In genomic region chrX:99574441-99575103, GRCm38 (mm10) we compare ENCODE assay signal across 8 mouse cellular contexts.
DNase-seq lines count a peak whose midpoint lies in the region; ATAC-seq and TF ChIP-seq lines count a peak whose summit lies in the region.

No protein-coding gene starts in this region.

- TF ChIP-seq POLR2A in thymus, adult 2 months (IDR thresholded peaks at IDR 0.05; ENCODE audit: control insufficient read depth, extremely low read depth, insufficient read depth, low read length, poor library complexity), result no peak

- no peak; the same call in 1 of the 2 replicates for ATAC-seq in liver, embryonic 11.5 days (replicated peaks; ENCODE audit: low FRiP score)
- ATAC-seq in midbrain, embryonic 15.5 days (replicated peaks), result peak; percentile 72

- no peak overlapping the region; the same call in 1 of the 2 replicates for H3K9ac ChIP-seq in liver, embryonic 11.5 days (ENCODE audit: low read depth, low read length)
- H3K9ac ChIP-seq in midbrain, embryonic 15.5 days, result no peak overlapping the region; the same call in 1 of the 2 replicates

- H3K9me3 ChIP-seq in liver, embryonic 11.5 days (ENCODE audit: control insufficient read depth, low read length), result no peaks in the 10 kb centered on the region
- H3K9me3 ChIP-seq in midbrain, embryonic 15.5 days, result no peaks in the 10 kb centered on the region

- H3K36me3 ChIP-seq in liver, embryonic 11.5 days (ENCODE audit: control insufficient read depth, insufficient read depth, low read length), result no peaks in the 10 kb centered on the region
- H3K36me3 ChIP-seq in midbrain, embryonic 15.5 days (replicated peaks), result no peaks in the 10 kb centered on the region
- H3K36me3 ChIP-seq in thymus, adult 2 months (ENCODE audit: control insufficient read depth, insufficient read depth, low read length), result no peaks in the 10 kb centered on the region

- DNase-seq in left cerebral cortex, adult 18-20 months (ENCODE audit: low spot score in 2 of 2), result peak; percentile 40 to 45
- no peak for DNase-seq in left cerebral cortex, adult 8-10 months (ENCODE audit: low spot score in 2 of 2)
- peak; percentile 77 to 86 for DNase-seq in cerebellum, postnatal 14 days
- DNase-seq in heart, adult 18-20 months, result peak; percentile 22 to 71
- peak; percentile 35 for DNase-seq in kidney, adult 11 months
- DNase-seq in liver, embryonic 11.5 days (ENCODE audit: low spot score), result peak; percentile 45
- DNase-seq in thymus, adult 2 months, result peak; percentile 54

- no peaks in the 10 kb centered on the region for H3K4me1 ChIP-seq in liver, embryonic 11.5 days (replicated peaks; ENCODE audit: control insufficient read depth, insufficient read depth, low read length)
- H3K4me1 ChIP-seq in midbrain, embryonic 15.5 days, result no peaks in the 10 kb centered on the region; the same call in 1 of the 2 replicates
- peaks cover 4% of the 10 kb centered on the region for H3K4me1 ChIP-seq in thymus, adult 2 months (replicated peaks; ENCODE audit: control insufficient read depth, insufficient read depth, low read length)

- WGBS in liver, embryonic 11.5 days, result 30% methylated on average over 17 of the region's 18 CpGs
- 41% methylated on average over 18 of the region's 18 CpGs for WGBS in midbrain, embryonic 15.5 days
- 13% methylated on average over 17 of the region's 18 CpGs for WGBS in thymus, adult 2 months

- peak overlapping the region; percentile 57 for H3K4me2 ChIP-seq in liver, embryonic 11.5 days
- peak overlapping the region; percentile 47 for H3K4me2 ChIP-seq in midbrain, embryonic 15.5 days

- H3K4me3 ChIP-seq in liver, embryonic 11.5 days (ENCODE audit: low read depth, low read length), result peak overlapping the region; percentile 28
- H3K4me3 ChIP-seq in midbrain, embryonic 15.5 days, result peak overlapping the region; percentile 13; the same call in 1 of the 2 replicates
- peak overlapping the region; percentile 35 for H3K4me3 ChIP-seq in thymus, adult 2 months (ENCODE audit: control insufficient read depth, insufficient read depth, low read length)

- no peak overlapping the region for H3K27ac ChIP-seq in liver, embryonic 11.5 days (ENCODE audit: low read depth, low read length)
- H3K27ac ChIP-seq in midbrain, embryonic 15.5 days, result no peak overlapping the region
- H3K27ac ChIP-seq in thymus, adult 2 months (ENCODE audit: control insufficient read depth, insufficient read depth, low read length), result no peak overlapping the region

- peak; percentile 79 for TF ChIP-seq CTCF in thymus, adult 2 months (IDR thresholded peaks at IDR 0.05; ENCODE audit: borderline replicate concordance, control insufficient read depth, extremely low read depth, insufficient read depth, low read length, poor library complexity)

- H3K27me3 ChIP-seq in liver, embryonic 11.5 days (replicated peaks; ENCODE audit: control insufficient read depth, insufficient read depth, low read length), result peaks cover 30% of the 10 kb centered on the region
- H3K27me3 ChIP-seq in midbrain, embryonic 15.5 days (replicated peaks), result peaks cover 54% of the 10 kb centered on the region
- no peaks in the 10 kb centered on the region for H3K27me3 ChIP-seq in thymus, adult 2 months (ENCODE audit: control insufficient read depth, insufficient read depth, low read length)

Comparison
In these comparisons a context has a peak if more than half of its experiments do, and no peak if none do; other contexts are left out.
1. DNase-seq: peak in left cerebral cortex, adult 18-20 months (2 of 2), cerebellum, postnatal 14 days (2 of 2), heart, adult 18-20 months (2 of 2), kidney, adult 11 months (single experiment), liver, embryonic 11.5 days (single experiment) and thymus, adult 2 months (single experiment); none in left cerebral cortex, adult 8-10 months (0 of 2).
2. Peak in every context shown above with its lines, with median percentiles within 50 percentile points of each other: H3K4me3 ChIP-seq.